11 mouse cellular contexts compared by ENCODE assay signal in genomic region chr1:97647037-97647436, GRCm38 (mm10). TPM values are rescaled to one million over a fixed set of nuclear protein-coding genes. Genes with fewer than 3 reads are reported as not detected.
A peak's percentile ranks its signal among the peaks of the same experiment; 100 is the strongest.
DNase-seq lines count a peak whose midpoint lies in the region; ATAC-seq and TF ChIP-seq lines count a peak whose summit lies in the region.
"Had no signal": no experiment of that assay in that cellular context is flagged by ENCODE, and none has a peak within 500 bp of the region (broad histone marks: within the 10 kb centered on the region; RNA-seq: fewer than 3 reads in every experiment).

No protein-coding gene starts in this region.

- peak; percentile 42 for TF ChIP-seq CTCF in kidney, postnatal 0 days (IDR thresholded peaks at IDR 0.05; ENCODE audit: low read depth)
- peak; percentile 59 for TF ChIP-seq CTCF in Patski (IDR thresholded peaks at IDR 0.05)

- ATAC-seq in kidney, postnatal 0 days (replicated peaks; ENCODE audit: low FRiP score, low read depth) = no peak
- ATAC-seq in Patski = no peak
- ATAC-seq in megakaryocyte progenitor cell, adult 5-6 weeks (replicated peaks; ENCODE audit: poor library complexity) = peak; percentile 68
- ATAC-seq: forebrain, embryonic 13.5 days had no signal

- in situ Hi-C loops in Patski (cut with MboI; ENCODE audit: low pct_unique_long_range_greater_than_20kb) = no loop called here

- H3K4me2 ChIP-seq in kidney, postnatal 0 days (ENCODE audit: low read length) = no peak overlapping the region
- H3K4me2 ChIP-seq: forebrain, embryonic 13.5 days; lung, embryonic 15.5 days had no signal

- H3K9ac ChIP-seq in kidney, postnatal 0 days (ENCODE audit: low read depth, low read length) = no peak overlapping the region
- H3K9ac ChIP-seq: forebrain, embryonic 13.5 days; lung, embryonic 15.5 days had no signal

- no peaks in the 10 kb centered on the region; the same call in 1 of the 2 replicates for H3K9me3 ChIP-seq in kidney, postnatal 0 days (replicated peaks; ENCODE audit: low read length)
- H3K9me3 ChIP-seq: forebrain, embryonic 13.5 days; lung, embryonic 15.5 days had no signal

- CTCF ChIA-PET in Patski (lab: Charles Lee) = interaction anchor here (1.0 to 2.5 kb wide), 5 partner anchors 9 to 42 kb away, joined by 3 to 7 read pairs (median 5); no protein-coding TSS in a partner anchor

- H3K4me1 ChIP-seq in kidney, postnatal 0 days (replicated peaks; ENCODE audit: insufficient read depth, low read length) = no peaks in the 10 kb centered on the region; the same call in 1 of the 2 replicates
- H3K4me1 ChIP-seq: lung, embryonic 15.5 days had no signal

- DNase-seq in kidney, postnatal 0 days (ENCODE audit: low spot score) = no peak
- no peak for DNase-seq in kidney, adult 11 months
- DNase-seq in A20 (ENCODE audit: low read depth, low spot score) (peak; percentile 36), Patski (ENCODE audit: low read depth, low spot score) (no peak), adipocyte (ENCODE audit: low spot score) (no peak)
- DNase-seq in frontal cortex, postnatal 10 days (ENCODE audit: low spot score in 2 of 2) = no peak
- no peak for DNase-seq in layer of hippocampus, adult 9-11 months
- DNase-seq: heart, postnatal 14 days had no signal

- POLR2A ChIA-PET in Patski (lab: Charles Lee) = no interaction called here

- 94% methylated on average over 1 of the region's 1 CpGs for WGBS in kidney, postnatal 0 days

- H3K4me3 ChIP-seq in kidney, postnatal 0 days (replicated peaks; ENCODE audit: low read depth, low read length) = no peak overlapping the region
- H3K4me3 ChIP-seq: forebrain, embryonic 13.5 days; lung, embryonic 15.5 days had no signal

- 0 out of 2 replicates have a peak, but pooled peaks cover 4% of the 10 kb centered on the region for H3K36me3 ChIP-seq in kidney, postnatal 0 days (ENCODE audit: insufficient read depth, low read length)

- no peaks in the 10 kb centered on the region for H3K27me3 ChIP-seq in kidney, postnatal 0 days (ENCODE audit: insufficient read depth, low read length)
- no peaks in the 10 kb centered on the region for H3K27me3 ChIP-seq in Patski
- H3K27me3 ChIP-seq: forebrain, embryonic 13.5 days; lung, embryonic 15.5 days had no signal

- no peak overlapping the region for H3K27ac ChIP-seq in kidney, postnatal 0 days
- H3K27ac ChIP-seq: forebrain, embryonic 13.5 days; lung, embryonic 15.5 days had no signal

RNA-seq across cellular contexts. Expression of gene D1Ertd622e, which starts 14.8 kb away (rescaled TPM):
- polyA plus RNA-seq in kidney, postnatal 0 days (2015; fragmentation: Nextera tagmentation; extraction: Ambion mirVana) = 21.5 and 22.1 TPM in 2 replicates
- polyA plus RNA-seq in Patski (2021) = 47.4 TPM
- total RNA-seq in megakaryocyte progenitor cell, adult 5-6 weeks (2015) = 33.0 and 35.2 TPM in 2 replicates
- total RNA-seq in megakaryocyte progenitor cell, adult 5-6 weeks (2017) = 40.5 and 40.9 TPM in 2 replicates
